Mouse (Mus musculus) forelimb bud, embryonic 11.5 days (tissue): ENCODE measurements around the gene Gm20388.

Experiments
- DNase-seq: peaks from one replicate; pipeline ENCODE4 v3.0.0-alpha.2; 2012; ENCODE audit warnings: low read depth, low spot score

The Gm20388 gene

GRCm38 (mm10) chr8:121607661-121608060 is 1697.0 kb downstream of the Gm20388 start:
- peak; percentile 12 for DNase-seq

DNA sequence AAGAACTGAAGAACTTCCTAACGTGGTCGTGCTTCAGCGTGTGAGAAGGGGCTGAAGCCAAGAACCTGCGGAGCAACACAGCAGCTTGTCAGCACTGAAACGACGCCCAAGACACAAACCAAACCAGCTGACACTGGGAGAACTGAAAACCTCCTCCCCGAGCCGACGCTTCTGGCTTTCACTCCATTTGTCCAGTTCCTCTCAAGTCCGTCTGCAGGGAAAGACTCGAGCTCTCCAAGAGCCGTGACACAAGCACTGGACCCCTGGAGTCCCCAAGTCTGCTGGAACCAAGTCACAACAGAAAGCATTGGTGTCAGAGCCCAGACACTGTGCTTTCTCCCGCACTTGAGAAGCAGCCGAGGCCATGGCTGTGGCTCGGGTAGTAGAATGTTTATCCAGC is 1698.6 kb downstream of the Gm20388 start:
- no peak for DNase-seq

GRCm38 (mm10) chr8:121609916-121610315 is 1699.3 kb downstream of the Gm20388 start:
- no peak for DNase-seq

- DNase-seq: no peak
Measured at GRCm38 (mm10) chr8:121613419-121613818, 1702.8 kb downstream of the Gm20388 start.

DNA sequence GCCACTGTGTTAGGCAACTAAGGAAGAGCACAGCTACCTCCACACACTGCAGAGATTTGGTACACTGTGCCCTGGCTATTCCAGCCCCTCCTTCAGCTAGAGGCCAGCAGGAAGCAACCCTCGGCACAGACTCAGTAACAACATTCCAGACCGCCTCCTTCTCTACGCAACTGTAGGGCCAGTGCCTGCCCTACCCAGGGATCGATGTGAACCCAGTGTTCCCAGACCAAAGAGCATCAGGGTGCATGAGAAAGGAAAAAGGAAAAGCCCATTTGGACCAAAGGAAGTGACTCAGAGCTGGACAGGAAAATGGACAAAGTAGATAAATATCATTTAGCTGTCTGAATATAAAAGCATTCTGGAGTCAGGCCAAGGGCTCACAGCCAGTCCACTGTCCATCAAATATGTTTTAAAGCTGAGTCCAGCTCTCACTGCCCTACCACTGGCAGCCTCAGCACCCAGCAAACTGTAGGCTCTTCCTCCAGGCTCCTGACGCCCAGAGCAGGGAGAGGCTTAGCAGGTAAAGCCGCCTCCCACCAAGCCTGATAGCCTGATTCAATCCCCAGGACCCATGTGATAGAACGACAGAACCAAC is 1708.9 kb downstream of the Gm20388 start:
- no peak for DNase-seq

GRCm38 (mm10) chr8:121620801-121621516 is 1710.3 kb downstream of the Gm20388 start:
- DNase-seq: no peak

- no peak for DNase-seq
Measured at GRCm38 (mm10) chr8:121621879-121622278, 1711.2 kb downstream of the Gm20388 start.

- no peak for DNase-seq
Measured at GRCm38 (mm10) chr8:121623043-121623442, 1712.4 kb downstream of the Gm20388 start.

DNA sequence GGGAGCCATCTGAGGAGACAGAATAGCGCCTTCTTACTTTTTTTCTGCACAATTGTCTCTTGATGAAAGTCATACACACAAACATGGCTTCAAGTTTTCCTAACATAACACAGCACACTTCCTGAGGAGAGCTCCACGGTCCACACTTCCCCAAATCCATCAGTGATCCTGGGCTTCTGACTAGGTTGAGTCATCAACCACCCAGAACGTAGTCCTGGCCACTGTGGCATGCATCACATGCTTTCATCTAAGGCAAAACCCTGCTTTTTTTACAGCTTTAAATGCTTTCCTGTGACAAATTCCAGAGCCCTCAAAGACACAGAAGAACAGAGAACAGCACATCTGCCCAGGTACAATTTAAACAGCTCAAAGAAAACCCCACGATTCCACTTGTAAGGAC is 1718.0 kb downstream of the Gm20388 start:
- no peak for DNase-seq

GRCm38 (mm10) chr8:121631645-121632071 is 1721.0 kb downstream of the Gm20388 start:
- no peak for DNase-seq

DNA sequence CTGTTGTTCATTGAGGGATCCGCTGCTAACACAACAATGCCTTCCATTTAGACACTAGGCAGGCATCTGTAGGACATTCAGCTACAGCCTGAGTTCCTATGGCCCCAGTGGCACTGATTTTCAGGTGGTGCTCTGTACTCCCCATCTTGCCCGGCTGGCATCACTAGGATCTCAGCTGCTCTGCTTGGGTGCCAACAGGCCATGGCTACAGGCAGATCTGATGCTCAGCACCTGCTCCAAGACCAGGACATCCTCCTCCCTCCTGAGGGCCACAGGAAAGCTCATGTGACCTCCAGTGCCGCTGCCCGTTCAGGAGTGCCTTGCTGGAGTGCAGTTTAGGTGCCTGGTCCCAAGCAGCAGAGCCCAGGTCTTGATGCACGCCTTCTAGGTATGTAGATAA is 1721.8 kb downstream of the Gm20388 start:
- no peak for DNase-seq

DNA sequence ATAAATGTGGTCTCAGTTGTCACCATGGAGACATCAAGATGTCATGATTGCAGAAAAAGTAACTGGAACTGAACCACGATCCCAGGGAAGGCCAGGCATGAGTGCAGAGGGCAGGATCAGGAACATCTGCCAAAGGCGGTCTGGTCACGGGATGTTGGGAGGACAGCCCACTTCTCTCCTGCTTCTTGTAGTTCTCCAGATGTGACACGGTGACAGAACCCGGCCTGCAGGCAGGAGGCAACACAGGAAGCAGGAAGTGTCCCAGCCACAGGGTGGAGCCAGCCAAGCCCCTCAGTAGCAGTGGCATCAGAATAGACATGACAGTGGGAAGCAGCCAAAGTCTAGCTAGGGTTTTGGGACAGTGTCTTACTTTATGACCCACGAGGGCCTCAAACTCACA is 1724.9 kb downstream of the Gm20388 start:
- DNase-seq: peak; percentile 3

- no peak for DNase-seq
Measured at GRCm38 (mm10) chr8:121636180-121636579, 1725.5 kb downstream of the Gm20388 start.

- no peak for DNase-seq
Measured at GRCm38 (mm10) chr8:121642804-121643203, 1732.2 kb downstream of the Gm20388 start.

GRCm38 (mm10) chr8:121643384-121643783 is 1732.7 kb downstream of the Gm20388 start:
- DNase-seq: no peak

DNA sequence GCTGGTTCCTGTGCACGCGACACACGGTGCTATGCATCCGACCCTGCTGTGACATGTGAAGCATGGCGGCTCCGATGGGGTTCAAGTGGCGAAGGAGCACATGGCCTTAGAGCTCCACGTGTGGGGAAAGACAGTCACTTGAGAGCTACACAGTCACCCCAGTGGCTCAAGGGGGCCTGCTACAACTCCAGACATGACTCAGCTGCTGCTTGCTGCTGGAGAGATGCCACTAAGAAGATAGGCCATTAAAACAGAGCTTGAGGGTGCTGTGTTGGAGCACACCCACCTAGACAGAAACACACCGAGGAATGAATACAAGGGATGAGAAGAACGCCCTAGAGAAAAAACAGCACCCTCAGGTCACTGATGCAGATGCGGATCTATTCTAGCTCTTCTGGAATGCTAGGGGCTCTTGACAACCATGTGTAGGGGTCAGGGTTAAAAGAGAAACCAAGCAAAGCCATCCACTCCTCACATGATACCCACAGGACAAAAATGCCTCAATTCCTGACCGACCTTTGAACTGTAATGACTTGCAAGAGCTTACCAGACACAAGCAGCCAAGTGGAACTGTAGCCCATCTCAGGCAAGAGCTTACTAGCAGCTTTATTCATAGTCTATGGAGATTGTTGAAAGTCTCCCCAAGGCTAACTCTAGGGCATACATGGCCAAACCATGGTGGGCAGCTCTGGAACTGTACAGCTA is 1737.0 kb downstream of the Gm20388 start:
- DNase-seq: no peak

DNA sequence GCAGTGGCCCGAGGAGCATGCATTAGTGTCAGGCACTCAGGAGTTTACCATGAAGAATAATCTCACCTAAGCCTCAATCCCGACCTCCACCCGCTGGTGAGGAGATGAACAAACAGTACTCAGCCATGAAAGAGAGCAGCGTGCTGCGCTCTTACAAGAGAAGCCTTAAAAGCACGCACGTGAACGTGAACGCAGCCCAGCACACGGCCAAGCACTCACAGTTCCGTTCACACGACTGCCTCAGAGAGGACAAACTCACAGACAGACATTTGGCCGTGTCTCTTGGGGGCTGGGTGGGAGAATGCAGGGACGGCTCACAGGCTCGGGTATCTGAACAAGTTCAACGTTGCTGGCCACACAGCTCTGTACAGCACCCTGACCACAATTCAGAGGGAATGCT is 1737.8 kb downstream of the Gm20388 start:
- DNase-seq: no peak

DNA sequence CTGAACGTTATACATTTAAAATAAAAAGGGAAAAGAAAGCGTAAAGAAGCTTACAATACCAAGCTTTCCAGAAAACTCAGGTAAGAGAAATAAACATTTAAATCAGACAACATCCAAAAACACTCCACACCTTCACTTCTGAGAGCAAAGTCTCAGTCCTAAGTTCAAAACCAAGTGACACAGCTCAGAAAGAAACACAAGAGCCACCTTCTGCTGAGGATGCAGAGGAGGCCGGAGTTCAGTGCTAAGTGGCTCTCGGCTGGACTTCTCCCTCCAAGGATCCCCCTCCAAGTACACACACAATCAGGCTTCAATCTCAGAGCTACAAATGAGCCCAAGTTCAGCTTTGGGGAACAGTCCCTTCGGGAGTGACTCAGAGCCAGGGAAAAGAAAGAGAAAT is 1738.8 kb downstream of the Gm20388 start:
- DNase-seq: no peak

DNA sequence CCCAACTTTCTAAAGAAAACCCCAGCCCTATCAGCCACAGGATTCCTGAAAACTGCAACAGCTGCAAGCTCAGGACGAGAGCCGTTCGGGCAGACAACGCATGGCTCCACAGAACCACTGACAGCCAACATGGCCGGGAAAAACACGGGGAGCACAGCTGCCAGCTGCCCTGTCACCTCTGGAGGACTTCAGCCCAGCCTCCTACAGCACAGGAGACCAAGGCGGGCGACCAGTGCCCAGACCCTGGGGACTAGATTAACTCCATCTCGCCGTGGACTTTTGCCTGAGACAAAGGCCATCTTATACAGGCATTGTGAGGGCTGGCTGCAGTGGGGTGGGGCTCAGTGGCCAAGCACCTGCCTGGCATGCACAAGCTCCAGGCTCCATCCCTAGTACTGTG is 1739.3 kb downstream of the Gm20388 start:
- DNase-seq: no peak

- DNase-seq: no peak
Measured at GRCm38 (mm10) chr8:121650389-121651307, 1740.0 kb downstream of the Gm20388 start.

GRCm38 (mm10) chr8:121651308-121651873 is 1740.8 kb downstream of the Gm20388 start:
- DNase-seq: no peak
